Mouse (Mus musculus): ENCODE data around the gene Olfr279. TPM values are rescaled to one million over a fixed set of nuclear protein-coding genes. Genes with fewer than 3 reads are reported as not detected.

Gene Olfr279
- polyA plus RNA-seq, 1 experiment, result not detected

DNA sequence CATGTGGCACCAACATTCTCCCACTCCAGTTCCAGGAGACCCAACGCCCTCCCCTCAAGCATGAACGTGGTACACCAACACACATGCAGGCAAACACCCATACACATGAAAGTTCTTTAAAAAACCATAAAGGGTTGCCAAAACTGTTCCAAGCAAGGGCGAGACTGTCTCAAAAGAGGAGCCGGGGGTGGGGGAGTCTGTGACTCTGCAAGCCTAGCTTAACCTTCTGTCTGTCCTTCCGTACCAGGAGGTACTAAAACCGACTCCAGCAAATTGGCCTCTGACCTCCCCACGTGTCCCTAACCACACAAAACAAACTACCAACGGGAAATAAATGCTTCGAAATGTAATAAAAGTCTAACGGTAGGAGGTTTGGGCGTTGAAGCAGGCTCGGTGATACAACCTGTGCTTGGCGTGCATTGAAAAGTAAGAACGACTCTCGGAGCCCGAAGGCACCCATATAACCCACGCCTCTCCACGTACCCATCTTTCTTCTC lies 40.9 kb downstream of the Olfr279 start:
- no peak overlapping the region for H3K27ac ChIP-seq (ENCODE audit: control insufficient read depth, insufficient read depth, low read depth, low read length, poor library complexity)
- under 1% methylated on average over 18 of the region's 18 CpGs for WGBS
- peak overlapping the region; percentile 49 for H3K4me3 ChIP-seq (replicated peaks; ENCODE audit: control insufficient read depth, low read depth, low read length)
- TF ChIP-seq POLR2A (IDR thresholded peaks at IDR 0.05; ENCODE audit: borderline replicate concordance, control insufficient read depth, low read depth, low read length), result no peak
- TF ChIP-seq CTCF (IDR thresholded peaks at IDR 0.05; ENCODE audit: control insufficient read depth, insufficient read depth, low read length), result no peak
- no peaks in the 10 kb centered on the region; the same call in 1 of the 2 replicates for H3K4me1 ChIP-seq (ENCODE audit: control insufficient read depth, insufficient read depth, low read length)

DNA sequence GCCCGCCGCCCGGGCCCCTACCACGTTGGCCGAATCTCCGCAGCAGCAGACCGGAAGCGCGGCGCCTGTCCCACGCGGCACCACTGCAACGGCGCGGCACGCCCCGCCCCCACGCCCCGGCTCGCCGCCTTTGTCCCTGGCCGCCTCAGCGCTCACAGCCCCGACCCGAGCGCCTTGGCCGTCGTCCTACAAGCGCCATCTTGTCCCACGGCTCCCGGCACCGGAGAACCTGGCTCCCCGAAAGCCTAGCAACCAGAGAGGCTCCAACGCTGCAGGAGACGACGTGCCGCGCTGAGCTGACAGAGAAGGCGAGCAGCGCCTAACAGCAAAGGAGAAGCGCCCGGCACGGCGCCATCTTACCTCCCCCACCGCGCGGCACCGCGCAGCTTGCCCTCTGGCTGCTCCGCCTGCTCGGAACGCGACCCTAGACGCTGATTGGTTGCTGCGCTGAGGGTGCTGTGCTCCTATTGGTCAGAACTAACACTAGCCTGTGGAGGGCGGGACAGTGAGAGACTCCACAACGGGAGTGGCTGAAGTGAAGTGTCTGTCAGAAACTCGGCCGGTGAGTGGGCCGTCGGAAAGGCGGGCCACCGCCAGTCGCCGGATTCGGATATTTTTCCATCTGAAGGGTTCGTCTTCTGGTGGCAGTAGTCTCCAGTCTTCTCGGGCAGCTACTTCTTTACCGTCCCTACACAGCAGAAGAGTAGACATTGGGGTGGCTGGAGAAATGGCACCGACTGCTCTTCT lies 41.9 kb downstream of the Olfr279 start, which contains the start of gene Kansl2:
Gene Kansl2, minus strand, starts transcription at position 384 of the 747 bp plus-strand sequence.
- under 1% methylated on average over 70 of the region's 70 CpGs for WGBS

DNA sequence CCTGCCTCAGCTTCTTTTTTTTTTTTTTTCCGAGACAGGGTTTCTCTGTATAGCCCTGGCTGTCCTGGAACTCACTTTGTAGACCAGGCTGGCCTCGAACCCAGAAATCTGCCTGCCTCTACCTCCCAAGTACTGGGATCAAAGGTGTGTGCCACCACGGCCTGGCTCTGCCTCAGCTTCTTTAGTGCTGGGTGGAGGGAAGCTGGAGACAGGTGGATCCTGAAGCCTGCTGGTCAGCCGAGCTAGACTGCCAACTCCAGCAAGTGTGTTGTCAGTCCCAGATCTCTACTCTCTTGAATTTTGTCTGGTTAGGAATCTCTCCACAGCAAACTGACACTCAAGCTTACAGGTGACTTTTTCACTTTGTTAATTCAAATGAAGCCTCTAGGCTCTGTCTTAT lies 43.7 kb downstream of the Olfr279 start:
- Histone ChIP-seq H3K27ac (ENCODE audit: control insufficient read depth, insufficient read depth, low read depth, low read length, poor library complexity) (no peak overlapping the region), H3K4me3 (replicated peaks; ENCODE audit: control insufficient read depth, low read depth, low read length) (no peak overlapping the region), H3K4me1 (ENCODE audit: control insufficient read depth, insufficient read depth, low read length) (no peaks in the 10 kb centered on the region; the same call in 1 of the 2 replicates)
- TF ChIP-seq CTCF (IDR thresholded peaks at IDR 0.05; ENCODE audit: control insufficient read depth, insufficient read depth, low read length) (no peak), POLR2A (IDR thresholded peaks at IDR 0.05; ENCODE audit: borderline replicate concordance, control insufficient read depth, low read depth, low read length) (no peak)
- 75% methylated on average over 4 of the region's 4 CpGs for WGBS

More for the DNA sequence above, 41.9 kb downstream of the Olfr279 start, which contains the start of gene Kansl2:
- H3K4me3 ChIP-seq (replicated peaks; ENCODE audit: control insufficient read depth, low read depth, low read length), result peak within 1 kb of the TSS; percentile 84
- TF ChIP-seq CTCF (IDR thresholded peaks at IDR 0.05; ENCODE audit: control insufficient read depth, insufficient read depth, low read length) (peak; percentile 19; the same call in 1 of the 2 replicates), POLR2A (IDR thresholded peaks at IDR 0.05; ENCODE audit: borderline replicate concordance, control insufficient read depth, low read depth, low read length) (peak; percentile 98; the same call in 1 of the 2 replicates)
- H3K4me1 ChIP-seq (ENCODE audit: control insufficient read depth, insufficient read depth, low read length), result no peaks in the 10 kb centered on the region; the same call in 1 of the 2 replicates
- H3K27ac ChIP-seq (ENCODE audit: control insufficient read depth, insufficient read depth, low read depth, low read length, poor library complexity), result peak within 1 kb of the TSS; percentile 97

DNA sequence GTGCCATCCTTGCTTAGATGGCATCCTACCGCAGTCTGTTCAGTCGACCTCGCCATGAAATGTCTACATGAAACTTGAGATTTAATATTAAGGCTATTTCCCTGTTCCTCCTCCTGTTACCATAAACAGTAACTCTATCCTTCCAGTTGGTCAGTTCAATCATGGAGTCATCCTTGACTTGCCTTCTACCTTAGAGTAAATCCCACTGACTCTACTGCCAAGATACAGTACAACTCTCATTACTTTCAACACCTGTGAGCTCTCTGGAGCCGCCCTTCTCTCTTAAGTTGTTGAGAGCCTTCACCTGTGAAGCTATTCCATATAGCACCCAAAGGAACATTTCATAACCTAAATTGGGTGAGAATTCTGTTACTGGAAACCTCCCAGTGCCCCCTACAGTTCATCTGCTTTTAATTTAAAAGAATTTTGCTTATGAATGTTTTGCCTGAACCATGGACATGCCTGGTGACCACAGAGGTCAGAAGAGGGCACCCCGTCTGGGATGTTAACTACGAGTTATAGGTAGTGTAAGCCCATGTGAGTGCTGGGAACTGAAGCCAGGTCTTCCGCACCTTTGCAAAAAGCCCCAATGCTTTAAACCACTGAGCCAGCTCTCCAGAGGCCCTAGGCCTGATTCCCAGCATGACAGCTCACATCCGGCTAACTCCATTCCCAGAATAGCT lies 44.8 kb downstream of the Olfr279 start:
- no peak for TF ChIP-seq POLR2A (IDR thresholded peaks at IDR 0.05; ENCODE audit: borderline replicate concordance, control insufficient read depth, low read depth, low read length)
- TF ChIP-seq CTCF (IDR thresholded peaks at IDR 0.05; ENCODE audit: control insufficient read depth, insufficient read depth, low read length), result no peak
- Histone ChIP-seq H3K4me3 (replicated peaks; ENCODE audit: control insufficient read depth, low read depth, low read length) (no peak overlapping the region), H3K27ac (ENCODE audit: control insufficient read depth, insufficient read depth, low read depth, low read length, poor library complexity) (no peak overlapping the region), H3K4me1 (ENCODE audit: control insufficient read depth, insufficient read depth, low read length) (peaks cover 1% of the 10 kb centered on the region; the same call in 1 of the 2 replicates)
- WGBS, result 88% methylated on average over 8 of the region's 8 CpGs

DNA sequence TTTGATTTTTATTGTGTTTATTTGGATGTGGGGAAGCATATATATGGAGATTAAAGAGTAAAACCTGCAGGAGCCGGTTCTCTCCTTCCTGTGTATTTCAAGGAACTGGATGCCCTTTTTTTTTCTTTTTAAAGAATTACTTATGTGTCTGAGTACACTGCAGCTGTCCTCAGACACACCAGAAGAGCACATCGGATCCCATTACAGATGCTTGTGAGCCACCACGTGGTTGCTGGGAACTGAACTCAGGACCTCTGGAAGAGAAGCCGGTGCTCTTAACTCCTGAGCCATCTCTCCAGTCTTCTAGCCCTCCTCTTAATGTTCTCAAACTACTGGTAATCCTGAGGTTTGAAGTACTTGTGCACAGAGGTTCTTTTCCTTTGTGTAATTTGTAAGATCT lies 45.7 kb downstream of the Olfr279 start:
- no peak for TF ChIP-seq CTCF (IDR thresholded peaks at IDR 0.05; ENCODE audit: control insufficient read depth, insufficient read depth, low read length)
- TF ChIP-seq POLR2A (IDR thresholded peaks at IDR 0.05; ENCODE audit: borderline replicate concordance, control insufficient read depth, low read depth, low read length), result no peak
- no peak overlapping the region for H3K27ac ChIP-seq (ENCODE audit: control insufficient read depth, insufficient read depth, low read depth, low read length, poor library complexity)
- 83% methylated on average over 4 of the region's 4 CpGs for WGBS
- peaks cover 1% of the 10 kb centered on the region; the same call in 1 of the 2 replicates for H3K4me1 ChIP-seq (ENCODE audit: control insufficient read depth, insufficient read depth, low read length)
- no peak overlapping the region for H3K4me3 ChIP-seq (replicated peaks; ENCODE audit: control insufficient read depth, low read depth, low read length)

DNA sequence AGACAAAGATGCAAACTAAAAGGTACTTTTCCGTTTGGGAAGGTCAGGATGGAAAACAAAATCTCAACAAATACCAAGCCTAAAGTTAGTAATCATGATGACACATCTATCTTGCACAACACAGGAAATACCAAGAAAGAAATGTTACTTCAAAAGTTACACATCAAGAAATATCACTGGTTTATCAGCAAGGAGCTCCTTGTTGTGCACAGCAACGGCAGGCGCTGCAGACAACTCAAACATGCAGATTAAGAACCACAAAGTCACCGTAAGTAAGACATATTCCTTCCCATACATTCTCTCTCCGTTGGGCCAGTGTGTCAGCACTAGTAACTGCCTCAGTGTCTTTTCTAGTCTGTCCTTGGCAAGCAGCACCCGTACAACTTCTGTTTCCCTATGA lies 48.9 kb downstream of the Olfr279 start:
- Histone ChIP-seq H3K27ac (ENCODE audit: control insufficient read depth, insufficient read depth, low read depth, low read length, poor library complexity) (no peak overlapping the region; the same call in 1 of the 2 replicates), H3K4me3 (replicated peaks; ENCODE audit: control insufficient read depth, low read depth, low read length) (no peak overlapping the region), H3K4me1 (ENCODE audit: control insufficient read depth, insufficient read depth, low read length) (peaks cover 1% of the 10 kb centered on the region; the same call in 1 of the 2 replicates)
- no peak for TF ChIP-seq POLR2A (IDR thresholded peaks at IDR 0.05; ENCODE audit: borderline replicate concordance, control insufficient read depth, low read depth, low read length)
- WGBS, result 25% methylated on average over 6 of the region's 6 CpGs

DNA sequence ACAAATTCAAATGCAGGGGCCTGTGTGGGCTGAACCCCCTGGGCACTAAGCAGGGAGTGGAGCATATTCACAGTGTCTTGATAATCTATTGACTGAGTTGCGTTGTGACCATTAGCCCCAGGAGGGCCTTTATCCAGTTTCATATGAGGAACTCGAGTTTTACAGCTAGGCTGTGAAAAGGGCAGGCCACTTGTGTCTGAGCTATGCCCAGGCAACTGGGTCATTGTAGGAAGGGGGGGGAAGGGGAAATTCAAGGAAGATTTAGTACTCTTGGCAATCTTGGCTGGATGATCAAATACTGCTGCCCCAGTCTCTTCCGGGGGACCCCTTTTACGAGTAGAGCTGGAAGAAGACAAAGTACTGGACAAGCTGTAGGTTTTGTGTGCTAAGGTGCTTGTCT lies 51.1 kb downstream of the Olfr279 start:
- Histone ChIP-seq H3K27ac (ENCODE audit: control insufficient read depth, insufficient read depth, low read depth, low read length, poor library complexity) (no peak overlapping the region), H3K4me3 (replicated peaks; ENCODE audit: control insufficient read depth, low read depth, low read length) (no peak overlapping the region), H3K4me1 (ENCODE audit: control insufficient read depth, insufficient read depth, low read length) (peaks cover 1% of the 10 kb centered on the region; the same call in 1 of the 2 replicates)
- 84% methylated on average over 4 of the region's 4 CpGs for WGBS
- TF ChIP-seq CTCF (IDR thresholded peaks at IDR 0.05; ENCODE audit: control insufficient read depth, insufficient read depth, low read length) (no peak), POLR2A (IDR thresholded peaks at IDR 0.05; ENCODE audit: borderline replicate concordance, control insufficient read depth, low read depth, low read length) (no peak)

DNA sequence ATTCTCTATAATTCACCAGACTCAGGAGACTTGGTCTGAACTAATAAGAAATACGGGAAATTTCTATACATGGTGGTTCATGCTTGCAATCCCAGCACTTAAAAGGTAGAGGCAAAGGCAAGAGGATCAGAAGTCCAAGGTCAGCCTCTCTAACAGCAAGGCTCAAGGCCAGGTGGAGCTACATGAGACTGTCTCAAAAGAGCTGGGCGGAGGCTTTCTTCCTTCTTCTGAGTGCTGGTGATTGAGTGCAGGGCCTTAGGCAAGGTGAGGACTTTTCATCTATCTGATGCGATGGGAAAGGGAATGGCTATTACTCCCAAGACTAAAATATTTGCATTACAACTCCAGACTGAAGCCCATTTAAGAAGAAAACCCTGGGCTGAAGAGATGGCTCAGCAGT lies 52.9 kb downstream of the Olfr279 start:
- Histone ChIP-seq H3K4me3 (replicated peaks; ENCODE audit: control insufficient read depth, low read depth, low read length) (no peak overlapping the region), H3K4me1 (ENCODE audit: control insufficient read depth, insufficient read depth, low read length) (peaks cover 1% of the 10 kb centered on the region; the same call in 1 of the 2 replicates), H3K27ac (ENCODE audit: control insufficient read depth, insufficient read depth, low read depth, low read length, poor library complexity) (no peak overlapping the region)
- TF ChIP-seq CTCF (IDR thresholded peaks at IDR 0.05; ENCODE audit: control insufficient read depth, insufficient read depth, low read length), result no peak
- no peak for TF ChIP-seq POLR2A (IDR thresholded peaks at IDR 0.05; ENCODE audit: borderline replicate concordance, control insufficient read depth, low read depth, low read length)
- 95% methylated on average over 3 of the region's 3 CpGs for WGBS
